Mouse (Mus musculus) C2C12 (cell line): ENCODE data around the gene Vmn1r75.

Experiments used
- CEBPB ChIP-seq: IDR thresholded peaks from one replicate; pipeline ENCODE4 v1.6.1; 2011; ENCODE audit warnings: low read depth, mild to moderate bottlenecking, control low read depth, moderate library complexity
- CTCF ChIP-seq: IDR thresholded peaks from one replicate; pipeline ENCODE4 v1.5.1; 2011; ENCODE audit not compliant: control insufficient read depth, insufficient read depth, insufficient read length

GRCm38 (mm10) chr7:11874330-11874729, at the start of gene Vmn1r75:
- TF ChIP-seq CEBPB (no peak), CTCF (no peak)
